Mouse (Mus musculus): ENCODE data around the gene H2-T3. TPM values are rescaled to one million over a fixed set of nuclear protein-coding genes. Genes with fewer than 3 reads are reported as not detected.
"Not testable (repeated sequence)": the region's sequence is repeated elsewhere in the genome, so short reads cannot be mapped to it uniquely, and the experiment has no call there.

Gene H2-T3
- total RNA-seq, 2 experiments from 2014 or later = not detected

GRCm38 (mm10) chr17:36145111-36145860, 44.8 kb downstream of the H2-T3 start:
- intact Hi-C loops (cut with DNase I) = loop anchor here (5.0 kb wide), 1 partner anchor 853 kb away; no protein-coding TSS in a partner anchor
- DNase-seq (ENCODE audit: low spot score) = no peak

DNA sequence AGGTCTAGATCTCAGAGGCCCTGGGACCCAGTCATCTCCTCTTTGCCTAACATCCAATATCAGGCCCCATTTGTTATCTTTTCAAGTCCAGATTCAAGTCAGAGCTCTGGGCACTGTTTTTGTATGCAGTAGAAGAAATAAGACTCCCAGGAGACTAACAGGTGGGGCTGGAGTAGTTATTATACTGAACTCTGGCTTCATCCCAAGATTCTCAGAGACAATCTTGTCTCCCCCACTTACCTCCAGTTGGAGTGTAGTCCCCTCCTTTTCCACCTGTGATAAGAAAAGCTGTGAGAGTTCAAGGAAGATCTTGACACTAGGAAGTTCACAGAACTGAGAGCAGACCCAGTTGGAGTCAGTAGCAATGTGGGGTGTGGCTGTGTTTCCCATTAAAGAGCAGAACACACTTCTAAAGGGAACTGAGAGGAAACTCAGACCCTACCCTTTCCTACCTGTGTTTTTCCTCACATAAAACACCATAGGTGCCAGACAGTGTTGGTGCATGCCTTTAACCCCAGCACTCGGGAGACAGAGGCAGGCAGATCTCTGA, 53.7 kb downstream of the H2-T3 start:
- intact Hi-C loops (cut with DNase I) = loop anchor here (10.0 kb wide), 1 partner anchor 72 kb away; no protein-coding TSS in a partner anchor
- not testable (repeated sequence) for DNase-seq (ENCODE audit: low spot score)

Other genes starting within 250 kb of the H2-T3 start
- gene Abcf1, start 220.5 kb downstream of the H2-T3 start, total RNA-seq (2021) = 10 to 100 TPM; 64.2 to 66.6 TPM
- 10 to 100 TPM; 26.4 to 26.6 TPM for gene Gnl1, start 210.4 kb downstream of the H2-T3 start, total RNA-seq (2021)
- 1 to 10 TPM; 3.8 to 4.4 TPM for gene Prr3, start 210.1 kb downstream of the H2-T3 start, total RNA-seq (2021)
- 1 to 10 TPM; 7.4 to 7.5 TPM for gene H2-T24, start 169.7 kb downstream of the H2-T3 start, total RNA-seq (2021)
- 10 to 100 TPM; 20.2 to 25.6 TPM for gene H2-T23, start 157.4 kb downstream of the H2-T3 start, total RNA-seq (2021)
- 1 to 10 TPM; 7.4 to 7.8 TPM for gene H2-T22, start 147.5 kb downstream of the H2-T3 start, total RNA-seq (2021)
- not detected for gene Gm6034, start 147.3 kb downstream of the H2-T3 start, total RNA-seq (2021)
- gene Gm11127, start 131.9 kb downstream of the H2-T3 start, total RNA-seq (2021) = 1 to 10 TPM; 2.6 to 2.9 TPM
- gene Gm19684, start 68.6 kb downstream of the H2-T3 start, total RNA-seq (2021) = not detected
- gene Gm7030, start 60.9 kb downstream of the H2-T3 start, total RNA-seq (2021) = not detected
- gene Gm8909, start 21.8 kb downstream of the H2-T3 start, total RNA-seq (2021) = not detected
- 10 to 100 TPM; 35.9 to 36.8 TPM for gene Rpp21, start 67.8 kb upstream of the H2-T3 start, total RNA-seq (2021)
- gene Trim39, start 82.0 kb upstream of the H2-T3 start, total RNA-seq (2021) = 1 to 10 TPM; 5.7 to 7.0 TPM
- gene H2-M10.2, start 96.2 kb upstream of the H2-T3 start, total RNA-seq (2021) = not detected
- not detected for gene H2-M10.1, start 135.9 kb upstream of the H2-T3 start, total RNA-seq (2021)
- not detected for gene H2-M10.3, start 178.1 kb upstream of the H2-T3 start, total RNA-seq (2021)